Mouse (Mus musculus): ENCODE results near the gene Mafk. TPM values are rescaled to one million over a fixed set of nuclear protein-coding genes. Genes with fewer than 3 reads are reported as not detected.

Gene Mafk
- polyA plus RNA-seq, 1 experiment from 2014 or later = 7.5 TPM

Small RNA genes lying within 50 kb of the gene (microRNA-seq; reads per million reads assigned to microRNA genes)
- gene Mir7037 (ENCODE audit: insufficient number of aligned reads) = not detected

Other genes with a start within 250 kb of the Mafk start
- 27.3 and 28.2 TPM in 2 replicates for gene Uncx, start 248.0 kb upstream of the Mafk start, polyA plus RNA-seq (2014; fragmentation: Nextera tagmentation; extraction: Ambion mirVana)
- 5.4 and 6.7 TPM in 2 replicates for gene Micall2, start 55.2 kb upstream of the Mafk start, polyA plus RNA-seq (2014; fragmentation: Nextera tagmentation; extraction: Ambion mirVana)
- gene Ints1, start 15.8 kb upstream of the Mafk start, polyA plus RNA-seq (2014; fragmentation: Nextera tagmentation; extraction: Ambion mirVana) = 40.5 and 42.0 TPM in 2 replicates
- 1.1 TPM in 2 replicates for gene Tmem184a, start 28.4 kb downstream of the Mafk start, polyA plus RNA-seq (2014; fragmentation: Nextera tagmentation; extraction: Ambion mirVana)
- 0.27 TPM in 1 of 2 replicates, not detected in the other for gene Gm26938, start 34.9 kb downstream of the Mafk start, polyA plus RNA-seq (2014; fragmentation: Nextera tagmentation; extraction: Ambion mirVana)
- 75.4 and 76.3 TPM in 2 replicates for gene Psmg3, start 35.4 kb downstream of the Mafk start, polyA plus RNA-seq (2014; fragmentation: Nextera tagmentation; extraction: Ambion mirVana)
- 0.52 and 0.93 TPM in 2 replicates for gene Elfn1, start 116.4 kb downstream of the Mafk start, polyA plus RNA-seq (2014; fragmentation: Nextera tagmentation; extraction: Ambion mirVana)